Mouse (Mus musculus): ENCODE measurements around the gene Cenpo. TPM values are rescaled to one million over a fixed set of nuclear protein-coding genes. Genes with fewer than 3 reads are reported as not detected.

Gene Cenpo
- total and polyA plus RNA-seq, 3 experiments: 19.3 to 32.7 (median 25.4) TPM

DNA sequence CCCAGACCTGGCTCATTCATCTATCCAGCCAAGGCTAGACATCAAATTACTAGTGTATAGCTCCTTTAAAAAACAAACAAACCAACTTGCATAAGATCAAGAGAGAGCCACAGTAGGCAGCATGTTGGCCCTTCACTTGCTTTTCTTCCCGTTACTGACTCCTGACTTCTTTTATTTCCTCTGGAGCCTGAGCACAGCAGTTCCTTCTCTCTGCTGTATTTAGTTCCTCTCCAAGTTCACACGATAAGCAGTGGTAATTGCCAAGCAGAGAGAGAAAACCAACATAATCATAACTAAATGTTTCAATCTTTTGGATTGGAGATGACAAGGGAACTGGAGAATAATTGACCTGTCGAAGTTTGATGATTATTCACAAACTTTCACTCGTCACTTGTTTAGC lies 1.3 kb downstream of the Cenpo start:
- in situ Hi-C loops (cut with MboI; ENCODE audit: low pct_ligation_motif_present, low pct_unique_long_range_greater_than_20kb, low sequenced_read_pairs): loop anchor here (25.0 kb wide), 2 partner anchors 305 to 605 kb away; partner anchors contain the start of genes Fkbp1b and Wdcp
- no peak overlapping the region for H3K27ac ChIP-seq (ENCODE audit: insufficient read depth, low read depth)
- dilution Hi-C loops (cut with MboI; ENCODE audit: extremely low pct_ligation_motif_present, extremely low pct_unique_long_range_greater_than_20kb, low sequenced_read_pairs): no loop called here

DNA sequence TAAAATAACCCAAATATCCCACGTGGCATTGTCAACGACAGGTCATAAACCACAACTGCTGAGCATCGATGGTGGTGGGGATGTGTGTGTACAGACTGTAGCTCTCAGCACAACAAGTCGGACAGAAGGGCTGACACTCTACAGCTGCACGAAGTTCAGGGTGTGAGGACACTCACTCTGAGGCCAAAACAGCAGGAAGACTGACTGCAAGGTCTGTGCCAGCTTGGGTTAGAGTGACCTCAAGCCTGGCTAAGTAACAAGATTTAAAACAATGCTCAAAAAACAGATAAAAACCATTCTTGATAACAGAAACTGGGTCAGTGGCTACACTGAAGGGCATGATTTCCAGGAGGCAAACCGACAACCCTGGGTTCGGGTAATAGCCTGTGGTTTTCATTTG lies 3.9 kb downstream of the Cenpo start:
- H3K36me3 ChIP-seq (replicated peaks in 1 of 2; ENCODE audit: control insufficient read depth in 1 of 2, insufficient read depth in 1 of 2, low read length in 1 of 2): peaks cover 47 to 69% of the 10 kb centered on the region in 2 experiments

More for the DNA sequence above, 1.3 kb downstream of the Cenpo start:
- peaks cover 24 to 61% of the 10 kb centered on the region in 2 experiments for H3K36me3 ChIP-seq (replicated peaks in 1 of 2; ENCODE audit: control insufficient read depth in 1 of 2, insufficient read depth in 1 of 2, low read length in 1 of 2)
- peak overlapping the region; percentile 67 for H3K9ac ChIP-seq (ENCODE audit: insufficient read depth, low read depth)
- H3K4me1 ChIP-seq (ENCODE audit: control insufficient read depth in 1 of 2, insufficient read depth in 2 of 2): peaks cover 2 to 31% of the 10 kb centered on the region in 2 experiments; a peak in 3 of 4 replicates
- no peaks in the 10 kb centered on the region for H3K9me3 ChIP-seq (replicated peaks; ENCODE audit: low read length)
- H3K4me2 ChIP-seq (ENCODE audit: insufficient read depth, low read depth, poor library complexity, severe bottlenecking): peak overlapping the region; percentile 92
- no peaks in the 10 kb centered on the region for H3K27me3 ChIP-seq (replicated peaks)
- peak overlapping the region; percentile 38 to 92 (median 72) for H3K4me3 ChIP-seq (replicated peaks in 1 of 3; ENCODE audit: low read depth in 2 of 3, low read length in 2 of 3, poor library complexity in 1 of 3)
- H3K79me2 ChIP-seq (replicated peaks; ENCODE audit: control insufficient read depth, extremely low read depth, insufficient read depth, poor library complexity, severe bottlenecking): peaks cover 32% of the 10 kb centered on the region
- no peak for DNase-seq (ENCODE audit: extremely low read depth)
- TF ChIP-seq ELF1 (IDR thresholded peaks at IDR 0.05; ENCODE audit: low read depth, low read length) (no peak), CHD2 (IDR thresholded peaks at IDR 0.05; ENCODE audit: low read length) (no peak), MEF2A (IDR thresholded peaks at IDR 0.05; ENCODE audit: borderline replicate concordance, low read depth, low read length) (no peak), NRF1 (IDR thresholded peaks at IDR 0.05; ENCODE audit: low read depth, low read length) (no peak), CTCF (conservative IDR thresholded peaks at IDR 0.05 in 1 of 2, IDR thresholded peaks at IDR 0.05 in 1 of 2; ENCODE audit: low read depth in 2 of 2, low read length in 2 of 2) (no peak), MXI1 (IDR thresholded peaks at IDR 0.05; ENCODE audit: low read depth, low read length) (no peak), SIN3A (IDR thresholded peaks at IDR 0.05; ENCODE audit: low read length) (no peak)

DNA sequence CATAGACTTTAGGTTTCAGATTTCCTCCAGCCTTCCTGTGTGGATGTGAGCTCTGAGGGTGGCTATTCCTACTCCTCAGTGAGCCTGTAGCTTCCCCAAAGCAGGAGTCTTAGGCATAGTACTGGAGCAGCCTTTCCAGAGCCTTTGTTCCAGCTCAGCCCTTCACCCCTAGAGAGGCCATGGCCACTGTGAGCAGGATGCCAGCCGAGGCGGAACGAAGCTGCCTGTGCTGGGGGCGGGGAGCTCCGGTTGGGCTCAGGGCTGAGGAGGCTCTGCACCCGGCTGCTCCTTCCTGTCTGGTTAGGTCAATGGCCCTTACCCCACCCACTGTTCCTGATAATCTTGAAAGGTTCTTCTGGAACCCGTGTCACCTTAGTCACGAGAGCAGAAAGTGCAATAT lies 21.2 kb downstream of the Cenpo start:
- in situ Hi-C loops (cut with MboI; ENCODE audit: low pct_ligation_motif_present, low pct_unique_long_range_greater_than_20kb, low sequenced_read_pairs): no loop called here
- Histone ChIP-seq H3K79me2 (replicated peaks; ENCODE audit: control insufficient read depth, extremely low read depth, insufficient read depth, poor library complexity, severe bottlenecking) (no peaks in the 10 kb centered on the region), H3K9me3 (replicated peaks; ENCODE audit: low read length) (no peaks in the 10 kb centered on the region), H3K27ac (ENCODE audit: insufficient read depth, low read depth) (no peak overlapping the region), H3K4me3 (replicated peaks in 1 of 3; ENCODE audit: low read depth in 2 of 3, low read length in 2 of 3, poor library complexity in 1 of 3) (no peak overlapping the region), H3K4me1 (ENCODE audit: control insufficient read depth in 1 of 2, insufficient read depth in 2 of 2) (peaks cover 10 to 33% of the 10 kb centered on the region in 2 experiments), H3K36me3 (replicated peaks in 1 of 2; ENCODE audit: control insufficient read depth in 1 of 2, insufficient read depth in 1 of 2, low read length in 1 of 2) (peaks cover 40 to 81% of the 10 kb centered on the region in 2 experiments), H3K27me3 (replicated peaks) (no peaks in the 10 kb centered on the region), H3K4me2 (ENCODE audit: insufficient read depth, low read depth, poor library complexity, severe bottlenecking) (no peak overlapping the region), H3K9ac (ENCODE audit: insufficient read depth, low read depth) (no peak overlapping the region)
- TF ChIP-seq EP300 (IDR thresholded peaks at IDR 0.05; ENCODE audit: low read length) (no peak), IRF4 (IDR thresholded peaks at IDR 0.05; ENCODE audit: low read depth, low read length) (no peak), HCFC1 (IDR thresholded peaks at IDR 0.05; ENCODE audit: low read depth, low read length) (no peak), JUN (IDR thresholded peaks at IDR 0.05; ENCODE audit: insufficient read depth, low read depth, low read length) (no peak)
- dilution Hi-C loops (cut with MboI; ENCODE audit: extremely low pct_ligation_motif_present, extremely low pct_unique_long_range_greater_than_20kb, low sequenced_read_pairs): no loop called here
- DNase-seq (ENCODE audit: extremely low read depth): no peak

More for the DNA sequence above, 3.9 kb downstream of the Cenpo start:
- no peak overlapping the region for H3K4me2 ChIP-seq (ENCODE audit: insufficient read depth, low read depth, poor library complexity, severe bottlenecking)
- no peak for DNase-seq (ENCODE audit: extremely low read depth)
- no peaks in the 10 kb centered on the region for H3K27me3 ChIP-seq (replicated peaks)
- no peak overlapping the region for H3K9ac ChIP-seq (ENCODE audit: insufficient read depth, low read depth)
- peaks cover 32% of the 10 kb centered on the region for H3K79me2 ChIP-seq (replicated peaks; ENCODE audit: control insufficient read depth, extremely low read depth, insufficient read depth, poor library complexity, severe bottlenecking)
- H3K4me3 ChIP-seq (replicated peaks in 1 of 3; ENCODE audit: low read depth in 2 of 3, low read length in 2 of 3, poor library complexity in 1 of 3): no peak overlapping the region
- in situ Hi-C loops (cut with MboI; ENCODE audit: low pct_ligation_motif_present, low pct_unique_long_range_greater_than_20kb, low sequenced_read_pairs) (loop anchor here (25.0 kb wide), 2 partner anchors 307 to 607 kb away; partner anchors contain the start of genes Fkbp1b and Wdcp), dilution Hi-C loops (cut with MboI; ENCODE audit: extremely low pct_ligation_motif_present, extremely low pct_unique_long_range_greater_than_20kb, low sequenced_read_pairs) (no loop called here)
- H3K4me1 ChIP-seq (ENCODE audit: control insufficient read depth in 1 of 2, insufficient read depth in 2 of 2): peaks cover 2 to 28% of the 10 kb centered on the region in 2 experiments; a peak in 3 of 4 replicates
- no peaks in the 10 kb centered on the region for H3K9me3 ChIP-seq (replicated peaks; ENCODE audit: low read length)
- H3K27ac ChIP-seq (ENCODE audit: insufficient read depth, low read depth): no peak overlapping the region
- TF ChIP-seq TCF12 (IDR thresholded peaks at IDR 0.05; ENCODE audit: low read depth, low read length) (no peak), ZC3H11A (IDR thresholded peaks at IDR 0.05; ENCODE audit: low read depth, low read length) (no peak)

Data from CH12.LX (cell line).